Mouse (Mus musculus) thymus, adult 18-20 months (tissue): ENCODE data around the gene Acaca.
"Not testable (repeated sequence)": the region's sequence is repeated elsewhere in the genome, so short reads cannot be mapped to it uniquely, and the experiment has no call there.

Experiments used
- DNase-seq, 2 experiments: peaks; one replicate each; pipeline ENCODE4 v3.0.0; 2022; ENCODE audit warnings: mixed read lengths in 2 of 2

Gene Acaca

GRCm38 (mm10) chr11:84251170-84251569 is 121.7 kb downstream of the Acaca start:
- DNase-seq: no peak

GRCm38 (mm10) chr11:84252425-84252824 is 123.0 kb downstream of the Acaca start:
- no peak for DNase-seq

DNA sequence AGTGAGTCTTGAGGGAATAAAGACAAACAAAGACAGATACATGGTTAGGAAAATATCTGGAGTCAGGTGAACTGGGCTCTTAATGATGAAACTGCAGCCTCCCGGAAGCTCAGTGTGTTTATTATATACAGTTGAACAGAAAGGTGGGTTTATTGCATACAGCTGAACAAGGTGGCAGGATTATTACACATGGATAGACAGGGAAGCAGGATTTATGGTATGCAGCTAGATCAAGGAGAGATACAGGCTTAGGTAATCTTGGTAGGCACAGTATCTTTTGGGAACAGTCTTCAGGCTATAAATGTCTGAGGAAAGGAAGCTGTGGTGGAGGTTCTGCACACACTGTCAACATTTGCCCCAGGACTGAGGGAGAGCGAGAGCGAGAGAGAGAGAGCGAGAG is 126.4 kb downstream of the Acaca start:
- no peak for DNase-seq

GRCm38 (mm10) chr11:84258053-84258710 is 128.7 kb downstream of the Acaca start:
- no peak for DNase-seq

GRCm38 (mm10) chr11:84264490-84264889 is 135.0 kb downstream of the Acaca start:
- DNase-seq: no peak

DNA sequence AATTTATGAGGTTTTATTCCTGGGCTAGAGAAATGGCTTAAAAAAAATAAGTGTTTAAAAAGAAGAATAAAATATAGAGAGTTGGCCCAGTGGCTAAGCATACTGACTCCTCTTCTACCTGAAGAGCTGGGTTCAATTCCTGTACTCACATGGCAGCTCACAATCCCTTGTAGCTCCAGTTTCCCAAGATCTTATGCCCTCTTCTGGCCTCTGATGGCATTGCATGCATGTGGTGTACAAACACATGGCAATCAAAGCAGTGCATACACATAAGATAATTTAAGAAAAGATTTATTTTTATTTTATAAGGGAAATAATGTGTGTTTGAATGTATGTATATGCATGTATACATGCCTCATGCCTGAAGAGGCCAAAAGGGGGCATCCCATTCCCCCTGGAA is 138.6 kb downstream of the Acaca start:
- no peak for DNase-seq

GRCm38 (mm10) chr11:84270511-84270910 is 141.0 kb downstream of the Acaca start:
- DNase-seq: no peak

GRCm38 (mm10) chr11:84271948-84272347 is 142.5 kb downstream of the Acaca start:
- DNase-seq: no peak

DNA sequence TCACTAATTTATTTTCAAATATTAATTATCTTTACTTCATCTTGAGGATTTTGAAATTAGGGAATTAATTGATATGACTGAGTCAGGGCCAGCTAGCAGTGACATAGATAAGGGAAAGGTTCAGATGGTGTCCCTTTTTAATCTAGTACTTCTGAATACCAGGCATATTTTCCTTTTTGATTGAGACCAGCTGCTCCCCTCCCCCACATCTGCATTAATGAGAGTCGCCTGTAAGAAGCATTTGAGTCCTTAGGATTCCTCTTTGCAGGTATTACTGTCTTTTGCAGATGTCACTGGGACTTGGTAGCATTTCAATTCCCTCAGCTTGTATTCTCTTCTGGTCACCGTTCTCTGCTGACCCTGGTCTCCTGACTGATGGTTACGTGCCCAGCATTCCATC is 143.1 kb downstream of the Acaca start:
- no peak for DNase-seq

GRCm38 (mm10) chr11:84276979-84277378 is 147.5 kb downstream of the Acaca start:
- no peak for DNase-seq

GRCm38 (mm10) chr11:84281280-84281679 is 151.8 kb downstream of the Acaca start:
- DNase-seq: no peak

- no peak for DNase-seq
Measured at GRCm38 (mm10) chr11:84282944-84283703, 153.7 kb downstream of the Acaca start.

GRCm38 (mm10) chr11:84290781-84291180 is 161.3 kb downstream of the Acaca start:
- DNase-seq: no peak

- no peak for DNase-seq
Measured at GRCm38 (mm10) chr11:84292532-84292931, 163.1 kb downstream of the Acaca start.

- no peak for DNase-seq
Measured at GRCm38 (mm10) chr11:84293288-84293687, 163.8 kb downstream of the Acaca start.

GRCm38 (mm10) chr11:84296337-84296736 is 166.9 kb downstream of the Acaca start:
- no peak for DNase-seq

- DNase-seq: no peak
Measured at GRCm38 (mm10) chr11:84305474-84305873, 176.0 kb downstream of the Acaca start.

DNA sequence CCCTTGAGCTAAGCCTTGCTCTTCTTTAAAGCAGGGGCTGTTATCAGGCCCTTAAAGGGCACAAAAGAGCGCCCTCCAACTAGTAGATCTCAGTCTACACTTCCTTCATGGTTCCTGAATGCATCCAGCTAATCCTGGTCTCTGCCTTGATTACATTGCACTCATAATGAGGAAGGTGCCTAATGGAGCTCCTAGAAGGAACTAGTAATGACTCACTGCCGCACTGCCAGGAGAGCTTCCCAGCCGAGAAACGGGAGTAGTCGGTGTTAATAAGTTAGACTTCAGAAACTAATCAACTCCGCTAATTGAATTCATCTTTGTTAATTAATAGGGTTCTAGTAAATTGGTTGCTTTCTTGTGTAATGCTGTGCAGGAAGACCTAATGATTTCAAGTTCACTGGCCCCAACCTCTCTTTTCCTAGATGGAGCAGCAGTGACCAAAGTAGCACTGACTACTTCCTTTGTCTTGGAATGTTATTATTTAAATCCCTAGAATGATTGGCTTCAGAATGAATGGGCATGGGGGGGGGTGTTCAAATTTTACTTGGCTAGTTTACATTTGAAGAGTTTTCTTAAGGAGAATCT is 176.8 kb downstream of the Acaca start:
- DNase-seq: no peak

DNA sequence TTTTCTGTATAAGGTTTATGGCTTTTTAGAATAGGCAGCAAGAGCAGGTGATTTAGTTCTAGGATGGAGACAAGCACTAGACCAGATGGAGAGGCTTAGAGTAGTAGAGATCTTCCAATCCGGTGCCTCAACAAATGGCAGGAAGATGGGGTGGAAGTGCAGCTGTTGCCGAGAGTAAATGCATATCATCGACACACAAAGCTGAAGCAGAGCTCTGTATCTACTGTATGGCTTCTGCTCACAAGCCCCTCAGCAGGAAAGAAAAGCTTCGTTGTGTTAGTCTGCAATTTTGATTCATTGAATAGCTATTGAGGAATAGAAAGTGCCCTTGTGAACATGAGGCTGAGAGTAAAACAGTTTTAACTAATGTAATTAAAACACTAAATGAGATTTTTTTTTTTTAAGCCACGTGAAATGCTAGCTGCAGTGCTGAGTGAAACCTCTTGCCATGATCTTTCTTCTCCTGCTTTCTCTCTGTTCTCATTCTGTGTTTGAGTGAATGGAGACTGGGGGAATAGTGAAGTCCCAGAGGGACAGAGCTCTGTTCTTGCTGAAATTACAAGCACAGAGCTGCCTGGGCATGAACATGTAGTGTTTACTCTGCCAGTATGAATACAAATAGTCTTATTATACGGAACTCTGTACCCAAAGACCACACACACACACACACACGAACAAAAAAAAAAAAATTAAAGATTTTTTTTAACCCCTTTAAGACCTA is 194.7 kb downstream of the Acaca start:
- DNase-seq: no peak

GRCm38 (mm10) chr11:84327086-84327485 is 197.6 kb downstream of the Acaca start:
- no peak for DNase-seq

DNA sequence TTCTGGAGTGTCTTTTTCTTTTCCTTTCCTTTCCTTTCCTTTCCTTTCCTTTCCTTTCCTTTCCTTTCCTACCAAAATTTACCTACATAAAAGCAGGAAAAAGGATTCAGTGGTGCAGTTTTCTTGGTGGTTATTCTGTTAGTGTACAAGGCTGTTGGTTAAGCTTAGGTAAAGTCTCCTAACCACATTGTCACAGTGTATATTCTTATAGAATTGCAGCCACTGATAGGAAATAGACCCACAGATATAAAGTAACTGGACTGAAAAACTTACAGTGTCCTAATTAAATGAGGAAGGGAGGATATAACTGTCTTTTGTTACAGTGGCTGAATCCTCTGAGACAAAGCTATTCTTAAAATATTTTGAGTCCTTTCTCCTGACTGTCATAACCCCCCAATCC is 202.9 kb downstream of the Acaca start:
- no peak for DNase-seq

DNA sequence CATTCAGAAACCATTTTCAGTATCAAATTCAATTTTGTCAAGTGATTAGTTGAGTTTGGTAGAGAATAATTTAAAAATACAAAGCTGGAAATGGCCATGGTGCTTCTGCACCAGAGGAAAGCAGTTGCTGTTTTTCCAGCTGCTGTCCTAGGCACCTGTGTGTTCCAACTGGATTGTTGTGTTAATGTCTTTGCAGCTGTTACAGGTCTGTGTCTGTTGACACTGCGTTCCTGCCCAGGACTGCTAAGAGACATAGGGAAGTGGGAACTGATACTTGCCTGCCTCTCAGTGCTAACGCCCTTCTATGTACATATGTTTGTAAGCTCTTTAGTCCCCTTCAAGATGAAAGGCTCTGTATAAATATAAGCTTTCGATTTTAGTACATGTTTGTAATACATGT is 203.4 kb downstream of the Acaca start:
- no peak for DNase-seq

GRCm38 (mm10) chr11:84338273-84338672 is 208.8 kb downstream of the Acaca start:
- DNase-seq: not testable (repeated sequence)
